Mouse (Mus musculus) heart, adult 2 months (tissue): Measurements from ENCODE around the gene Ifih1. TPM values are rescaled to one million over a fixed set of nuclear protein-coding genes. Genes with fewer than 3 reads are reported as not detected.
A peak's percentile ranks its signal among the peaks of the same experiment; 100 is the strongest.

ENCODE experiments used
- DNase-seq, 2 experiments: peaks; one replicate each; pipeline ENCODE4 v3.0.0; 2021
- H3K27ac ChIP-seq: fragments of 200-600 bp; 2 replicates; pipeline ENCODE4 v1.8.1; 2022
- H3K27me3 ChIP-seq: fragments of 200-500 bp; 2 replicates; pipeline ENCODE4 v1.6.1; 2012; ENCODE audit warnings: mild to moderate bottlenecking, low read length, inconsistent platforms, mixed read lengths; ENCODE audit not compliant: control insufficient read depth, insufficient read depth
- H3K36me3 ChIP-seq: fragments of 200-500 bp; 2 replicates; pipeline ENCODE4 v1.6.1; 2012; ENCODE audit warnings: low read length, inconsistent platforms; ENCODE audit not compliant: control insufficient read depth, insufficient read depth
- H3K4me1 ChIP-seq: fragments of 200-500 bp; 2 replicates; pipeline ENCODE4 v1.6.1; 2011; ENCODE audit warnings: low read length; ENCODE audit not compliant: control insufficient read depth, insufficient read depth
- H3K4me3 ChIP-seq: fragments of 200-600 bp; 2 replicates; pipeline ENCODE4 v1.8.1; 2022
- H3K79me2 ChIP-seq: fragments of 200-500 bp; replicated peaks from 2 replicates; pipeline ENCODE4 v1.6.1; 2012; ENCODE audit warnings: mild to moderate bottlenecking, inconsistent platforms, low read length, moderate library complexity, mixed read lengths; ENCODE audit not compliant: control insufficient read depth, insufficient read depth
- H3K9ac ChIP-seq: fragments of 200-500 bp; 2 replicates; pipeline ENCODE4 v1.6.1; 2012; ENCODE audit warnings: low read depth, mild to moderate bottlenecking, control low read depth, inconsistent platforms, low read length, mixed read lengths
- CTCF ChIP-seq: fragments of 200-600 bp; IDR thresholded peaks from 2 replicates; pipeline ENCODE4 v1.8.1; 2022; ENCODE audit warnings: antibody characterized with exemption, mild to moderate bottlenecking, moderate library complexity
- EP300 ChIP-seq: fragments of 200-500 bp; IDR thresholded peaks from 2 replicates; pipeline ENCODE4 v1.6.1; 2011; ENCODE audit warnings: low read depth, low read length, control low read depth; ENCODE audit not compliant: insufficient read depth
- POLR2A ChIP-seq: fragments of 200-500 bp; IDR thresholded peaks from 2 replicates; pipeline ENCODE4 v1.6.1; 2011; ENCODE audit warnings: mild to moderate bottlenecking, low read depth, low read length, control low read depth; ENCODE audit not compliant: insufficient read depth
- WGBS: fragments of 180-500 bp; shearing (Covaris S2); methylation state at CpG from one replicate; pipeline ENCODE4 v1.1.7; 2018; 5-methylcytosine and 5-hydroxymethylcytosine counted together
- intact Hi-C: fragments of 180-260 bp; cut with DNase I; formaldehyde crosslinking; loops from one replicate; pipeline ENCODE4 v1.15.1; 2025
- polyA plus RNA-seq: library from polyadenylated mRNA; depleted of rRNA; stranded (reverse); fragments of >200 nt; gene quantifications from 2 replicates; pipeline ENCODE4 v1.2.3, GENCODE M21; 2012
- total RNA-seq, 2 experiments: library from RNA; stranded (reverse); gene quantifications; 2 replicates each; pipeline ENCODE4 v1.2.3; 2021

Gene Ifih1
- total and polyA plus RNA-seq, 3 experiments: 2.5 to 8.0 (median 5.8) TPM

DNA sequence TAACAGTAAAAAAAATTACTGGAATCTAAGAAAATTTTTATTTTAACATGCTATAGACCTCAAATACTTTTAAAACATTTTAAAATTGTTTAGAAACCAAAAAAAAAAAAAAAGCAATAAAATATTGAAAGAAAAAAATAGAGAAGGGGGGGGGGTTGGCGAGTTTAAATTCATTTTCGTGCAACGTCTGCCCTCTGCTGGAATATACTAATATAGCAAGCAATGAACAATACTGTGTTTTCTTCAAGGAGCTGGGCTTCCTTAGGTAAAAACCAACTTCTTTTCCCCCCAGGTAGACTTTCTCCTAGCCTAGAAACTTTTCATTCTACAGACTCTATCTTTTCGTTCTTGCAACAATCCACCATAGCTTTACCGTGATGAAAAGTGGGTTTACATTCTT, 18.3 kb downstream of the Ifih1 start:
- intact Hi-C loops: loop anchor here (5.0 to 10.0 kb wide), 3 partner anchors 80 to 280 kb away; no protein-coding TSS in a partner anchor
- no peak for DNase-seq

DNA sequence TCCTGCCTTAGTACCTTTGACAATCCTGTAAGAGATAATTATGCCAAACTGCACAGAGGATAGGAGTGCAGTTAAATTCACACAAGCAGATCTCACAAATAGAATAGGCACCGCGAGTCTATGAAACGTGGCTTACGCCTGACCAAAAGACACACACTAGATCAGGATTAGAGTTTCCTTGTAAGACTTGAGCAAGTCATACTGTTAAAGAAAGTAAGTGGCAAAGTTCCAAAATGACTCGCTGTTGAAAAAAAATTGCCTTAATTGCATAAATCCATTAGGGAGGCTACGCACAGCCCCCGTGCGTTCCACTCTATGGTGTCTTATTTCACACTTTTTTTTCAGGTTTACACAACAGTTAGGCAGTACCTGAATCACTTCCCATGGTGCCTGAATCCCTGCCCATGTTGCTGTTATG, 23.0 kb downstream of the Ifih1 start:
- Histone ChIP-seq H3K27ac (no peak overlapping the region), H3K36me3 (no peaks in the 10 kb centered on the region), H3K4me1 (no peaks in the 10 kb centered on the region), H3K9ac (no peak overlapping the region), H3K79me2 (no peaks in the 10 kb centered on the region), H3K27me3 (no peaks in the 10 kb centered on the region), H3K4me3 (no peak overlapping the region)
- 77% methylated on average over 8 of the region's 8 CpGs for WGBS
- TF ChIP-seq EP300: no peak
- no peak for TF ChIP-seq POLR2A
- no peak for TF ChIP-seq CTCF
- intact Hi-C loops: loop anchor here (10.0 kb wide), 1 partner anchor 168 kb away; no protein-coding TSS in a partner anchor
- DNase-seq: no peak

More for the DNA sequence above, 18.3 kb downstream of the Ifih1 start:
- Histone ChIP-seq H3K27ac (no peak overlapping the region), H3K4me3 (no peak overlapping the region), H3K4me1 (no peaks in the 10 kb centered on the region), H3K36me3 (no peaks in the 10 kb centered on the region), H3K27me3 (no peaks in the 10 kb centered on the region), H3K79me2 (no peaks in the 10 kb centered on the region), H3K9ac (no peak overlapping the region)
- 9% methylated on average over 5 of the region's 5 CpGs for WGBS
- TF ChIP-seq POLR2A (no peak), EP300 (no peak), CTCF (peak; percentile 79)

DNA sequence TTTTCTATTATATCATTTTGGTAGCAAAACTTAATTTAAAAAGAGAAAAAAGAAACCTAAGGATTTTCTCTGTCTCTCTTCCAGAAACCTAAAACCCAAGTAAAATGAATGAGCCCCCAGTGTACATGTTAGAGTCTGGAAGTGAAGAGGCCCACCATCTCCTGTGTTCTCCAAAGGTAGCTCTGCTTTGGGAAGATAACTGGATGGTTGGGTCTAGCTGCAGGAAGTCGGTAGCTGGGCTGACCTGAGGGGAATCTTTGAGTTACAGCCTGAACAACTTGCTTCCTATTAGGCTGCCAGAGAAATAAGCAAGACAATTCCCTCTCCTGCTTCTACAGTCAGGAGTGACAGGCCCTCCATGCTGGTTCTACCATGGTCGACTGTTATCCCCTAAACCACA, 26.4 kb downstream of the Ifih1 start:
- Histone ChIP-seq H3K27me3 (no peaks in the 10 kb centered on the region), H3K27ac (no peak overlapping the region), H3K4me3 (no peak overlapping the region), H3K9ac (no peak overlapping the region), H3K79me2 (no peaks in the 10 kb centered on the region), H3K4me1 (no peaks in the 10 kb centered on the region), H3K36me3 (no peaks in the 10 kb centered on the region)
- TF ChIP-seq POLR2A (no peak), CTCF (no peak), EP300 (no peak)
- WGBS: 38% methylated on average over 2 of the region's 2 CpGs
- no peak for DNase-seq
- intact Hi-C loops: loop anchor here (10.0 kb wide), 1 partner anchor 165 kb away; no protein-coding TSS in a partner anchor

DNA sequence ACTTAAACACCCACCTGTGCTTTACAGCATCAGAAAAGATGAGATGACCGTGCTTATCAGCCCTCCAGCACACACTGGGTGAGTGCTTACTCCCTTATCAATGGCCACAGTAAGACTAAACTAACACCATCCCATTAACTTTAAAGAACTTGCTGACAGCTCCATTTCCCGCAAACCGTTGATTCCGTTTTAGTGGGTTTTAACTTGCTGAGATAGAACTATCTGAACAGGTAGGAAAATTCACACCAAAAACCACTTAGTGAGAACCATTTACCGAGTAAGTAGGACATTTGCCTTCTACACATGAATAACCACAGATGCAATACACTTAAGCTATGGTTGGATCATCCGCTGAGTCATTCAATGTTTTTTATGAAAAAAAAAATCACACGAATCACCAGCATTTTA, 27.1 kb downstream of the Ifih1 start:
- 60% methylated on average over 7 of the region's 7 CpGs for WGBS
- DNase-seq: no peak
- Histone ChIP-seq H3K4me1 (no peaks in the 10 kb centered on the region), H3K79me2 (no peaks in the 10 kb centered on the region), H3K36me3 (no peaks in the 10 kb centered on the region), H3K27me3 (no peaks in the 10 kb centered on the region), H3K9ac (no peak overlapping the region), H3K27ac (no peak overlapping the region), H3K4me3 (no peak overlapping the region)
- TF ChIP-seq CTCF: no peak
- TF ChIP-seq EP300: no peak
- no peak for TF ChIP-seq POLR2A
- intact Hi-C loops: no loop called here

DNA sequence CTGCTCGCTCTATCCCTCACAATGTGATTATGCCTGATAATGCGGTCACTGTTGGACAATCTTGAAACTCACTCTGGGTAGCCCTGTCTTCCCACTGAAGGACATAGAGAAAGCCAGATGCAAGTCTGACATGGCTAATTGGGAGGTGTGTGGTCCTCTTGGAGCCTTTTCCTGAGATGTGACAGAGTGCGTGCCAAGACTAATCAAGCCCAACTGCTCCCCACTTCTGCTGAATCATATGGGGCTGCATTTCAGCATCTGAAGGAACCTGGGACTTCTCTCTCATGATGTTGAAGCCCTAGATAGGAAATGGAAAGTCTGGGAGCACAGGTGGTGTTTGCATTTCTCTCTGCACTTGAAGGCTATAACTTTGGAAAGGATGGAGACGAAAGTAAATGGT, 32.9 kb downstream of the Ifih1 start:
- Histone ChIP-seq H3K27me3 (no peaks in the 10 kb centered on the region), H3K79me2 (no peaks in the 10 kb centered on the region), H3K27ac (no peak overlapping the region), H3K36me3 (no peaks in the 10 kb centered on the region), H3K9ac (no peak overlapping the region), H3K4me3 (no peak overlapping the region), H3K4me1 (no peaks in the 10 kb centered on the region)
- intact Hi-C loops: no loop called here
- WGBS: 94% methylated on average over 4 of the region's 4 CpGs
- DNase-seq: no peak
- no peak for TF ChIP-seq CTCF
- no peak for TF ChIP-seq POLR2A
- no peak for TF ChIP-seq EP300

DNA sequence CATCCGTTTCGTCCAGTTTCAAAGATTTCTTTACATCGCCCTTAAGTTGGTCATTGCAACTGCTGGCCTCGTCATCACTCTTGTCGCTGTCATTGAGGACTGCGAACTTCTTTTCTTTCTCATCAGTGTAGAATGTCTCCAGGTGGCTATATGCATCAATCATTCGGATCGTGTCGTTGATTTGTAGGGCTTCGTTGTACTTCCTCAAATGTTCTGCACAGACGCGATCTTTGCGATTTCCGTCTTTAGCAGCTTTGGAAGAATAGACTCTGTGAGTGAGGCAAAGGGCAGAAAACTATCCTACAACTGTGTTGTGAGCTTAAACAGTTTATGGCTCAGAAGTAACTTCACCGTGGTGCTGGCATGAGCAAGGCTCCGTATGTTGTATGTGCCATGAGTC, 39.9 kb downstream of the Ifih1 start:
- no peak overlapping the region for H3K4me3 ChIP-seq
- TF ChIP-seq EP300: no peak
- TF ChIP-seq CTCF: no peak
- no peak for TF ChIP-seq POLR2A
- H3K4me1 ChIP-seq: no peaks in the 10 kb centered on the region
- no peak overlapping the region for H3K27ac ChIP-seq
- H3K36me3 ChIP-seq: peaks cover 1% of the 10 kb centered on the region; the same call in 1 of the 2 replicates
- DNase-seq: no peak
- H3K27me3 ChIP-seq: no peaks in the 10 kb centered on the region
- intact Hi-C loops: no loop called here
- WGBS: 93% methylated on average over 16 of the region's 16 CpGs
- H3K79me2 ChIP-seq: no peaks in the 10 kb centered on the region
- no peak overlapping the region for H3K9ac ChIP-seq

DNA sequence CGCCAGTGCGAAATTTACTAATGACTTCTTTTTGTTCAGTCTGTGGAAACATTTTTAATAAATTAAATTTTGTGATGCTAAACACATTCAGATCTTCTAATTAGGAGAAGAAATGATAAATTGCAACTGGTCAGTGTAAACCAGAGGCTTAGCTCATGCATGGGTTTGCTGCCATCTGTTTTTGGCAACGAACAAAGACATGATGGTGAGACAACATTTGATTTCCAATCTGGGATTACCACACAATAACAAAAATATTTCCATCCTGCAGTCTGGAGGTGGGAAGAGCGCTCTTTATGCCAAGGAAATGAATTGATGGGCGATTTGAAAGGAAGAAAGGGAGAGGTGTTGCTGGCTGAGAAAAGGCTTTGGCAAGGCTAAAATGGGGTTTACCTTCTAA, 42.5 kb downstream of the Ifih1 start:
- no peak overlapping the region for H3K27ac ChIP-seq
- intact Hi-C loops: no loop called here
- peaks cover 1% of the 10 kb centered on the region; the same call in 1 of the 2 replicates for H3K36me3 ChIP-seq
- 82% methylated on average over 5 of the region's 5 CpGs for WGBS
- no peak overlapping the region for H3K4me3 ChIP-seq
- TF ChIP-seq CTCF (no peak), EP300 (no peak), POLR2A (no peak)
- no peak overlapping the region for H3K9ac ChIP-seq
- no peaks in the 10 kb centered on the region for H3K79me2 ChIP-seq
- no peaks in the 10 kb centered on the region for H3K27me3 ChIP-seq
- H3K4me1 ChIP-seq: no peaks in the 10 kb centered on the region
- DNase-seq: no peak
